Mouse (Mus musculus): ENCODE measurements around the gene Spata2. TPM values are rescaled to one million over a fixed set of nuclear protein-coding genes. Genes with fewer than 3 reads are reported as not detected.

Spata2 gene
- 13.9 and 15.1 TPM in 2 replicates for polyA plus RNA-seq (2014; fragmentation: Nextera tagmentation; extraction: Ambion mirVana)

GRCm38 (mm10) chr2:167492713-167493636 is at the start of gene Spata2:
Spata2 (minus strand) TSS chr2:167492887.
- Histone ChIP-seq H3K4me2 (ENCODE audit: low read length) (peak within 1 kb of the TSS; percentile 80), H3K9me3 (ENCODE audit: control insufficient read depth, low read length) (no peaks in the 10 kb centered on the region), H3K27me3 (replicated peaks; ENCODE audit: control insufficient read depth, insufficient read depth, low read length) (no peaks in the 10 kb centered on the region), H3K36me3 (ENCODE audit: control insufficient read depth, insufficient read depth, low read length) (peaks cover 4% of the 10 kb centered on the region; the same call in 1 of the 2 replicates), H3K27ac (ENCODE audit: low read depth) (peak within 1 kb of the TSS; percentile 96), H3K4me1 (replicated peaks; ENCODE audit: control insufficient read depth, insufficient read depth, low read length) (peaks cover 15% of the 10 kb centered on the region), H3K9ac (ENCODE audit: low read length) (peak within 1 kb of the TSS; percentile 86), H3K4me3 (ENCODE audit: low read depth, low read length) (peak within 1 kb of the TSS; percentile 83)
- DNase-seq (ENCODE audit: low spot score), result peak; percentile 98
- WGBS, result 1% methylated on average over 63 of the region's 63 CpGs
- peak; percentile 90 for ATAC-seq (replicated peaks; ENCODE audit: low FRiP score, low TSS enrichment, low read depth)

- Histone ChIP-seq H3K9ac (ENCODE audit: low read length) (no peak overlapping the region), H3K9me3 (ENCODE audit: control insufficient read depth, low read length) (no peaks in the 10 kb centered on the region), H3K4me3 (ENCODE audit: low read depth, low read length) (no peak overlapping the region), H3K27ac (ENCODE audit: low read depth) (no peak overlapping the region), H3K4me2 (ENCODE audit: low read length) (0 out of 2 replicates have a peak overlapping the region, but pooled peaks have one; percentile 0), H3K27me3 (replicated peaks; ENCODE audit: control insufficient read depth, insufficient read depth, low read length) (peaks cover 3% of the 10 kb centered on the region; the same call in 1 of the 2 replicates), H3K4me1 (replicated peaks; ENCODE audit: control insufficient read depth, insufficient read depth, low read length) (peaks cover 53% of the 10 kb centered on the region), H3K36me3 (ENCODE audit: control insufficient read depth, insufficient read depth, low read length) (peaks cover 6% of the 10 kb centered on the region)
- 63% methylated on average over 4 of the region's 4 CpGs for WGBS
- DNase-seq (ENCODE audit: low spot score) (no peak), ATAC-seq (replicated peaks; ENCODE audit: low FRiP score, low TSS enrichment, low read depth) (no peak)
Observed at GRCm38 (mm10) chr2:167542361-167542760, 49.7 kb upstream of the Spata2 start.

GRCm38 (mm10) chr2:167541761-167542160 is 49.1 kb upstream of the Spata2 start:
- Histone ChIP-seq H3K36me3 (ENCODE audit: control insufficient read depth, insufficient read depth, low read length) (peaks cover 6% of the 10 kb centered on the region), H3K9me3 (ENCODE audit: control insufficient read depth, low read length) (no peaks in the 10 kb centered on the region), H3K4me1 (replicated peaks; ENCODE audit: control insufficient read depth, insufficient read depth, low read length) (peaks cover 53% of the 10 kb centered on the region), H3K9ac (ENCODE audit: low read length) (no peak overlapping the region; the same call in 1 of the 2 replicates), H3K27me3 (replicated peaks; ENCODE audit: control insufficient read depth, insufficient read depth, low read length) (peaks cover 7% of the 10 kb centered on the region), H3K4me3 (ENCODE audit: low read depth, low read length) (0 out of 2 replicates have a peak overlapping the region, but pooled peaks have one; percentile 45), H3K27ac (ENCODE audit: low read depth) (peak overlapping the region; percentile 47; the same call in 1 of the 2 replicates), H3K4me2 (ENCODE audit: low read length) (peak overlapping the region; percentile 89)
- whole genome bisulfite sequencing, result 81% methylated on average over 12 of the region's 12 CpGs
- ATAC-seq (replicated peaks; ENCODE audit: low FRiP score, low TSS enrichment, low read depth), result no peak
- DNase-seq (ENCODE audit: low spot score), result no peak

GRCm38 (mm10) chr2:167541324-167541723 is 48.6 kb upstream of the Spata2 start:
- peak overlapping the region; percentile 89 for H3K4me2 ChIP-seq (ENCODE audit: low read length)
- ATAC-seq (replicated peaks; ENCODE audit: low FRiP score, low TSS enrichment, low read depth) (no peak), DNase-seq (ENCODE audit: low spot score) (no peak)
- peak overlapping the region; percentile 47 for H3K27ac ChIP-seq (ENCODE audit: low read depth)
- peaks cover 11% of the 10 kb centered on the region for H3K27me3 ChIP-seq (replicated peaks; ENCODE audit: control insufficient read depth, insufficient read depth, low read length)
- H3K9ac ChIP-seq (ENCODE audit: low read length), result peak overlapping the region; percentile 32
- H3K9me3 ChIP-seq (ENCODE audit: control insufficient read depth, low read length), result no peaks in the 10 kb centered on the region
- peaks cover 53% of the 10 kb centered on the region for H3K4me1 ChIP-seq (replicated peaks; ENCODE audit: control insufficient read depth, insufficient read depth, low read length)
- H3K4me3 ChIP-seq (ENCODE audit: low read depth, low read length), result peak overlapping the region; percentile 45
- 24% methylated on average over 6 of the region's 6 CpGs for WGBS
- H3K36me3 ChIP-seq (ENCODE audit: control insufficient read depth, insufficient read depth, low read length), result peaks cover 6% of the 10 kb centered on the region

GRCm38 (mm10) chr2:167540477-167541110 is 47.9 kb upstream of the Spata2 start:
- H3K9me3 ChIP-seq (ENCODE audit: control insufficient read depth, low read length), result no peaks in the 10 kb centered on the region
- H3K4me1 ChIP-seq (replicated peaks; ENCODE audit: control insufficient read depth, insufficient read depth, low read length), result peaks cover 53% of the 10 kb centered on the region
- H3K27me3 ChIP-seq (replicated peaks; ENCODE audit: control insufficient read depth, insufficient read depth, low read length), result peaks cover 14% of the 10 kb centered on the region
- H3K9ac ChIP-seq (ENCODE audit: low read length), result peak overlapping the region; percentile 32
- H3K36me3 ChIP-seq (ENCODE audit: control insufficient read depth, insufficient read depth, low read length), result peaks cover 6% of the 10 kb centered on the region
- 30% methylated on average over 12 of the region's 12 CpGs for WGBS
- no peak for ATAC-seq (replicated peaks; ENCODE audit: low FRiP score, low TSS enrichment, low read depth)
- peak overlapping the region; percentile 45 for H3K4me3 ChIP-seq (ENCODE audit: low read depth, low read length)
- peak overlapping the region; percentile 47; the same call in 1 of the 2 replicates for H3K27ac ChIP-seq (ENCODE audit: low read depth)
- DNase-seq (ENCODE audit: low spot score), result no peak
- peak overlapping the region; percentile 89 for H3K4me2 ChIP-seq (ENCODE audit: low read length)

- no peak for DNase-seq (ENCODE audit: low spot score)
Observed at GRCm38 (mm10) chr2:167539536-167540476, 47.1 kb upstream of the Spata2 start.

GRCm38 (mm10) chr2:167538671-167539306 is 46.1 kb upstream of the Spata2 start:
- peak overlapping the region; percentile 51; the same call in 1 of the 2 replicates for H3K27ac ChIP-seq (ENCODE audit: low read depth)
- peak overlapping the region; percentile 89 for H3K4me2 ChIP-seq (ENCODE audit: low read length)
- peaks cover 43% of the 10 kb centered on the region for H3K4me1 ChIP-seq (replicated peaks; ENCODE audit: control insufficient read depth, insufficient read depth, low read length)
- H3K27me3 ChIP-seq (replicated peaks; ENCODE audit: control insufficient read depth, insufficient read depth, low read length), result peaks cover 14% of the 10 kb centered on the region
- H3K9me3 ChIP-seq (ENCODE audit: control insufficient read depth, low read length), result no peaks in the 10 kb centered on the region
- DNase-seq (ENCODE audit: low spot score) (no peak), ATAC-seq (replicated peaks; ENCODE audit: low FRiP score, low TSS enrichment, low read depth) (no peak)
- H3K9ac ChIP-seq (ENCODE audit: low read length), result peak overlapping the region; percentile 56
- H3K4me3 ChIP-seq (ENCODE audit: low read depth, low read length), result peak overlapping the region; percentile 45
- peaks cover 6% of the 10 kb centered on the region for H3K36me3 ChIP-seq (ENCODE audit: control insufficient read depth, insufficient read depth, low read length)
- WGBS, result 29% methylated on average over 31 of the region's 34 CpGs

More at GRCm38 (mm10) chr2:167539536-167540476, 47.1 kb upstream of the Spata2 start:
- 32% methylated on average over 14 of the region's 14 CpGs for WGBS
- Histone ChIP-seq H3K9me3 (ENCODE audit: control insufficient read depth, low read length) (no peaks in the 10 kb centered on the region), H3K9ac (ENCODE audit: low read length) (peak overlapping the region; percentile 32), H3K4me1 (replicated peaks; ENCODE audit: control insufficient read depth, insufficient read depth, low read length) (peaks cover 53% of the 10 kb centered on the region), H3K36me3 (ENCODE audit: control insufficient read depth, insufficient read depth, low read length) (peaks cover 6% of the 10 kb centered on the region), H3K27ac (ENCODE audit: low read depth) (no peak overlapping the region; the same call in 1 of the 2 replicates), H3K4me2 (ENCODE audit: low read length) (peak overlapping the region; percentile 89), H3K27me3 (replicated peaks; ENCODE audit: control insufficient read depth, insufficient read depth, low read length) (peaks cover 14% of the 10 kb centered on the region), H3K4me3 (ENCODE audit: low read depth, low read length) (peak overlapping the region; percentile 45)
- no peak for ATAC-seq (replicated peaks; ENCODE audit: low FRiP score, low TSS enrichment, low read depth)
